Mouse (Mus musculus) limb, embryonic 14.5 days (tissue): ENCODE measurements around the gene Ing1. TPM values are rescaled to one million over a fixed set of nuclear protein-coding genes. Genes with fewer than 3 reads are reported as not detected.

Source experiments
- ATAC-seq: fragments of 200-750 bp; cut with Nextera tagmentation; 2 replicates; pipeline ENCODE4 v1.8.0; 2017; ENCODE audit warnings: low read depth, moderate number of reproducible peaks, moderate TSS enrichment; ENCODE audit not compliant: low FRiP score
- DNase-seq: peaks from one replicate; pipeline ENCODE4 v3.0.0-alpha.2; 2015; ENCODE audit warnings: low spot score
- H3K27ac ChIP-seq: fragments of 300-500 bp; sonication (generic); replicated peaks from 2 replicates; pipeline ENCODE4 v1.5.1; 2014; ENCODE audit warnings: low read depth, mild to moderate bottlenecking, low read length, moderate library complexity, mixed read lengths
- H3K27me3 ChIP-seq: fragments of 300-500 bp; sonication (generic); 2 replicates; pipeline ENCODE4 v1.6.1; 2014; ENCODE audit warnings: low read length, mixed read lengths; ENCODE audit not compliant: control insufficient read depth, insufficient read depth
- H3K36me3 ChIP-seq: fragments of 300-500 bp; sonication (generic); 2 replicates; pipeline ENCODE4 v1.6.1; 2014; ENCODE audit warnings: mild to moderate bottlenecking, low read length, moderate library complexity, mixed read lengths; ENCODE audit not compliant: control insufficient read depth, insufficient read depth
- H3K4me1 ChIP-seq: fragments of 300-500 bp; sonication (generic); 2 replicates; pipeline ENCODE4 v1.6.1; 2014; ENCODE audit warnings: antibody characterized with exemption, low read length, mixed read lengths; ENCODE audit not compliant: control insufficient read depth, insufficient read depth
- H3K4me2 ChIP-seq: fragments of 300-500 bp; sonication (generic); replicated peaks from 2 replicates; pipeline ENCODE4 v1.6.1; 2014; ENCODE audit warnings: low read depth, mild to moderate bottlenecking, low read length, moderate library complexity; ENCODE audit not compliant: severe bottlenecking
- H3K4me3 ChIP-seq: fragments of 300-500 bp; sonication (generic); replicated peaks from 2 replicates; pipeline ENCODE4 v1.5.1; 2014; ENCODE audit warnings: low read length
- H3K9ac ChIP-seq: fragments of 300-500 bp; sonication (generic); 2 replicates; pipeline ENCODE4 v1.6.1; 2014; ENCODE audit warnings: mild to moderate bottlenecking, low read depth, low read length, moderate library complexity; ENCODE audit not compliant: severe bottlenecking
- H3K9me3 ChIP-seq: fragments of 300-500 bp; sonication (generic); 2 replicates; pipeline ENCODE4 v1.6.1; 2016; ENCODE audit warnings: low read length; ENCODE audit not compliant: control insufficient read depth
- POLR2A ChIP-seq: fragments of 200-500 bp; IDR thresholded peaks from 2 replicates; pipeline ENCODE4 v1.8.0; 2012; ENCODE audit warnings: inconsistent platforms, mild to moderate bottlenecking, moderate library complexity, borderline replicate concordance; ENCODE audit not compliant: insufficient read depth, insufficient read length; ENCODE audit errors: extremely low read depth
- WGBS: fragments of 180-500 bp; shearing (Covaris S2); extraction: QIAGEN DNeasy Blood & Tissue Kit; methylation state at CpG from one replicate; pipeline ENCODE4 v1.1.7; 2014; 5-methylcytosine and 5-hydroxymethylcytosine counted together
- polyA plus RNA-seq, 2 experiments: library from polyadenylated mRNA; depleted of rRNA in 1 of 2; stranded (reverse) in 1 of 2; unstranded in 1 of 2; fragments of >200 nt; fragmentation: Nextera tagmentation in 1 of 2; extraction: Ambion mirVana in 1 of 2; gene quantifications; 2 replicates each; pipeline versions ENCODE4 v1.2.1 to v1.2.3; 2012 to 2014

Ing1 gene
- polyA plus RNA-seq, 2 experiments, result 42.9 to 63.6 TPM

GRCm38 (mm10) chr8:11557424-11557767 is 2.0 kb downstream of the Ing1 start:
- Histone ChIP-seq H3K4me3 (peak overlapping the region; percentile 94), H3K9me3 (no peaks in the 10 kb centered on the region), H3K27me3 (no peaks in the 10 kb centered on the region), H3K4me1 (peaks cover 7% of the 10 kb centered on the region), H3K27ac (peak overlapping the region; percentile 96), H3K4me2 (peak overlapping the region; percentile 59), H3K9ac (peak overlapping the region; percentile 90), H3K36me3 (peaks cover 13% of the 10 kb centered on the region)
- ATAC-seq (no peak), DNase-seq (no peak)
- no peak for TF ChIP-seq POLR2A
- under 1% methylated on average over 23 of the region's 32 CpGs for WGBS

GRCm38 (mm10) chr8:11557768-11558629 is 2.6 kb downstream of the Ing1 start:
- Histone ChIP-seq H3K4me3 (peak overlapping the region; percentile 94), H3K9ac (peak overlapping the region; percentile 90), H3K36me3 (peaks cover 13% of the 10 kb centered on the region), H3K4me2 (peak overlapping the region; percentile 59), H3K4me1 (peaks cover 7% of the 10 kb centered on the region), H3K27me3 (no peaks in the 10 kb centered on the region), H3K27ac (peak overlapping the region; percentile 96), H3K9me3 (no peaks in the 10 kb centered on the region)
- TF ChIP-seq POLR2A, result peak; percentile 100; the same call in 1 of the 2 replicates
- ATAC-seq (peak; percentile 81), DNase-seq (peak; percentile 100)
- under 1% methylated on average over 61 of the region's 67 CpGs for WGBS

- WGBS, result 76% methylated on average over 3 of the region's 3 CpGs
- Histone ChIP-seq H3K36me3 (peaks cover 28% of the 10 kb centered on the region), H3K27me3 (no peaks in the 10 kb centered on the region), H3K4me3 (no peak overlapping the region), H3K4me2 (peak overlapping the region; percentile 59; the same call in 1 of the 2 replicates), H3K27ac (no peak overlapping the region), H3K9me3 (no peaks in the 10 kb centered on the region), H3K4me1 (peaks cover 7% of the 10 kb centered on the region), H3K9ac (no peak overlapping the region)
- no peak for ATAC-seq
- DNase-seq, result no peak
- TF ChIP-seq POLR2A, result no peak
Observed at GRCm38 (mm10) chr8:11559511-11559910, 4.1 kb downstream of the Ing1 start.

- no peak for TF ChIP-seq POLR2A
- H3K36me3 ChIP-seq, result peaks cover 35% of the 10 kb centered on the region
- WGBS, result 85% methylated on average over 9 of the region's 9 CpGs
- H3K27me3 ChIP-seq, result no peaks in the 10 kb centered on the region
- no peak for DNase-seq
- no peaks in the 10 kb centered on the region for H3K9me3 ChIP-seq
- H3K4me3 ChIP-seq, result no peak overlapping the region
- no peak overlapping the region for H3K27ac ChIP-seq
- no peak overlapping the region for H3K4me2 ChIP-seq
- H3K4me1 ChIP-seq, result peaks cover 7% of the 10 kb centered on the region
- H3K9ac ChIP-seq, result no peak overlapping the region
- no peak for ATAC-seq
Observed at GRCm38 (mm10) chr8:11560220-11560619, 4.8 kb downstream of the Ing1 start.

- no peak for ATAC-seq
- Histone ChIP-seq H3K9me3 (no peaks in the 10 kb centered on the region), H3K4me3 (no peak overlapping the region), H3K27me3 (no peaks in the 10 kb centered on the region), H3K4me2 (no peak overlapping the region), H3K4me1 (peaks cover under 1% of the 10 kb centered on the region), H3K9ac (no peak overlapping the region), H3K27ac (no peak overlapping the region), H3K36me3 (peaks cover 45% of the 10 kb centered on the region)
- no peak for TF ChIP-seq POLR2A
- no peak for DNase-seq
- WGBS, result 88% methylated on average over 5 of the region's 5 CpGs
Observed at GRCm38 (mm10) chr8:11564236-11564635, 8.9 kb downstream of the Ing1 start.
